Mouse (Mus musculus): ENCODE results near the gene Pdxk.
A peak's percentile ranks its signal among the peaks of the same experiment; 100 is the strongest.

Pdxk gene

DNA sequence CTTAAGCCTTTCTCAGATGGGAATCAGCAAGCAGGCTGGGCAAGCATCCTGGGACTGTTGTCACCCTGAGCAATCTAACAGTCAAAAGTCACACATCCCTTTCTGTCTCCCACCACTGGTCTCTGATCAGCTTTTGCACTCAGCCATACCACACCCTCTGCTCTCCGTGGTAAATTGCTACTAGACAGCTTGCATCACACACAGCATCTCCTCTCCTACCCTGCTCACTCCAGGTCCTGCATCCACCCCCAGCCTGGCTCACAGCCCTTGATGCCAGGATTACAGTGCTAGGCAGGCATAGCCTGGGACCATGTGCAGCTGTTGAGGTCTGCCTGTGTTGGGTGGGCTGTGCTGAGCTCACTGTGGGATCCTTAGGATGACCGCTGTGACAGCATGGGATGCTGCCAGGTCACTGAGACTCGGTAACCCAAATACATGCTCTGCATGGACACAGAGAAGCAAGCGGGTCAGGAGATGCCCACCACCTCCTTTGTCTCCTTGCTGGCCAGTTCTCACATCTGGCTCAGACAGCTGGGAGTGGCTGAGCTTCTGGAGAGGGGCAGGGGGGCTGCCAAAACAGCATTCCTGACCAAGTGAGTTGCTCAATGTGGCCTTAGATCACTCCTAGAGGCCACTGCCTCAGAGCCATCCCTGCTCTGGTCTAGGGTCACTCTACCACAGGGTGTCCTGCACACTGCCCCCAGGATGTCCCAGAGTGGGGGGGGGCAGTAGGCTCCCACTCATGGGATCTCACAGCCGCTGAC lies 6.2 kb downstream of the Pdxk start:
- peak; percentile 72 for DNase-seq (ENCODE audit: low spot score)

DNA sequence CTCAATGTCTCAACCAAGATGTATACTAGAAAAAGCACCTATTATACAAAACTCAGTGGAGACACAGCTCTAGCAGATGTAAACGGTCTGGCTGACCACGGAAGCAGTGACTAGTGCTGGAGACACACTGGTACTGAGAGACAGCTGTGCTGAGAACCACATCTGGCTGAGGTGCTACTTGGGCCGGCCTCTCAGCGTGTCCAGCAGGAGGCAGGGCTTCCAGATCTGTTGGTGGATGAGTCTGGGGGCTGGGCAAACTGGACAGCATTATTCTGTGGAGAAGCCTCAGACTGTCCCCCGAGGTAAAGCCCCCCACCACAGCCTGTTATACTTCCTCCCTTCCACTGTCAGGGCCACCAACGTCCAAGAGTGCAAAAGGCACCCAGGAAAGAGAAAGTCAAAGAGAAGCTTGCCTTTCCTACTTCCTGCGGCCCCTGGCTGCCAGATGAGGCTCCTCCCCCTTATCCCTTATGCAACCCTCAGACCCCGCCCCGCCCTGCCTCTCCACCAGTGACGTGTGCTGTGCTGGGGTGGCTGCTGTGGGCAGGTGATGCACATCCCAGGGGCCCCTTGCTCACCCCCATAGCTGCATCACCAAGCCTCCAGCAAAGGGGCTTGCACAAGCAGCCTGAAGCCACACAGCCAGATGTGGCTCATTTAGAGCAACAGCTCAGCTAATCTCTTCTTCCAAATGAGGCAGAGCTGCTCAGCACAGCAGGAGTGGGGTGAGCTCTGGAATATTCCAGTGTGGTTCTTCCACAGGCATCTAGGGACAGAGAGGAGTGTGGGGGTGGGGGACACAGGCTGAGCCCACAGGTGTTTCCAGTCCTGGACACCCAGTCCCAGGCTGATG lies 7.1 kb downstream of the Pdxk start:
- DNase-seq (ENCODE audit: low spot score): peak; percentile 81

DNA sequence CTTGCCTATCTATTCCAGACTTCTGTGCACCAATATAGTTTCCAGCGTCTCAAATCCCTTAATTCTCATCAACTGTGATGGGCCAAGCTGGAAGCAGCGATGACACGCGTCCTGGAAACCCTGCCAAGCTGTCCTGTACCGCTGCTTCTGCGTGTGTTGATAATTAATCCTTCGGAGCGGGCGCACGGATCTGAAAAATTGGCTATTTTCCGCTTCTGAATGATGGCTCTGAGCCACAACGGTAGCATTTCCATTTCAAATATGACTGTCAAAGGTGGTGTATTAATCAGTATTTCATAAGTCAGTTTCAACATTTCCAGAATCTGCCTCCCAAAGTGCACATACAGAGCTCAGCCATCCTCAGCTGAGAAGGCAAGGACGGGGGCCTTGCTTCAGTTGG lies 8.1 kb downstream of the Pdxk start:
- DNase-seq (ENCODE audit: low spot score): no peak

DNA sequence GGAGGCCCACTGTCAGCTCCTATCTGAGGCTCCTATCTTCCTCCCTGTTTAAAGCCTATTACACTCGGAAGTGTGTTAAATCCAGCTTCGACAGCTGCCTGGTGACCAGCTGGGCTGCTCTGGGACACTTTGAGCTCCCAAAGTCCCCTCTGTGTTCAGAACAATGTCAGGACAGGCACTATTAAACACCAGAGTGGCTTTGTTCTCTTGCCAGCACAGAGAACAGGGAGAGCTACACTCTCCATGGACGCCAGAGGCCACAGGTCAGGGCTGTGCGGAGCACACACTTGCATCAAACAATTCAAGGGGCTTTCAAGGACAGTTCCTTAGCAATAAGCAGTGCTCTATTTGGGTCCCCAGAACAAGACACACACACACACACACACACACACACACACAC lies 12.1 kb downstream of the Pdxk start:
- no peak for DNase-seq (ENCODE audit: low spot score)

DNA sequence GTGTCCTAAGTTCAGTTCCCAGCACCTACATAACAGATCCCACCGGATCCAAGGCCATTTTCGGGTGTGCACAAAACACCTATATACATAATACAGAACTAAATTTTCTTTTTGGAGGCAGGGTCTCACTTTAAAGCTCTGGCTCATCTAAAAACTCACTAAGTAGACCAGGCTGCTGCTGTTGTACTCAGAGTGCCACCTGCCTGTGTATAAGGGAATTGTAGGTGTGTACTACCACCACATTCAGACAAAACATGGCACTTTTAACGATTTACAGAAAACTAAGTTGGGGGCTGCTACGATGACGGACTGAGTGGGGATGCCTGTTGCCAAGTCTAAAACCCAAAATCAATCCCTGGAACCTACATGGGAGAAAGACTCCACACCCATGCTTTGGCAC lies 14.0 kb downstream of the Pdxk start:
- DNase-seq (ENCODE audit: low spot score): no peak

DNA sequence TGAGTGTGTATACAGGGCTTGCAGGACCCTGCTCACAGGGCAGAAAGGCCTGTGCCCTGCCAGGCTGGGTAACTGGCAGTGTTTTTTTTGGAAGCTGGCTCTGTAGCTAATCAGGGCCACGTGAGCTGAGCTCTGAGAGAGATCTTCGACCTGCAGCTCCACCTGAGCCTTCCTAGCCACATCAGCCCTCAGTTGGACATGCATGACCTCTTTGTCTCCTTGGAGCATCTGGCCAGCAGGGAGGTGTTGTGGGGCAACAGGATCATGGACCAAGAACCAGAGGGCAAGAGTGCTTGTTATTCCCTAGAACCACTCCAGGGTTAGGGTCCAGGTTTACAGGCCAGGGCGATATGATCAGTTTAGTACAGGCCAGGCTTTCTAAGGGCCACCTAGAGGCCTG lies 17.4 kb downstream of the Pdxk start:
- no peak for DNase-seq (ENCODE audit: low spot score)

DNA sequence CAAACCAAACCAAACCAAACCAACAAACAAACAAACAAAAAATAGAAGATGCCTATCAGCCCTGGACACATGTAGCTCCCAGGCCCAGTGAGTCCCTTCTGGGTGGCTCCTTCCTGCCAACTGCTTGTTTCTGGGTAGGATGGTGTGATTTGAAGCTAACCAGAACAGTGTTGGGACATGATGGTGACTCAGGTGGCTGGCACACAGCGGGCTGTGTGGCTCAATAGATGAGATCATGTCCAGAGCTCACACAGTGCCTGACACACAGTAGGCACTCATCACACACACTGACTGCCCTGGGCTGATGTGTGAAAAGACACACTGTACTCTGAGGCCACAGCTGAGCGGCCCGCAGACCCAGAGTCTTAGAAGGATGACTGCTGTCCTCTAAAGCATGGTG lies 18.6 kb downstream of the Pdxk start:
- no peak for DNase-seq (ENCODE audit: low spot score)

DNA sequence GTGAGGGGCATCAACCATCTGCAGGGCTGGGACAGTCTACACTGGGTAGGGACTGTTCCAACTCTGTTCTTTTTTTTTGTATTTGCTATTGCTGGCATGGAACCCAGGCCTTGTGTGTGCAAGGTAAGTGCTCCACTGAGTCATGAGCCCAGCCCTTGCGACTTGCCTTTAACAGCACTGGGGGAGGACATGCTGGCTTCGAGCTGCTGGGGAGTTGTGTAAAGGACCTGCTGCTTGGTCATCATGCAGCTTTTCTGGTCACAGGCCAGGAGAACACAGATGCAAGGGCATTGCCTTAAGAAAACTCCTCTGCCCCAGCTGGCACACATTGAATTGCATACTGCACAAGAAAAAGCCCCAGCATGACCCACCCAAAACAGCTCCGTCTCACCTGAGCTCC lies 22.5 kb downstream of the Pdxk start:
- DNase-seq (ENCODE audit: low spot score): no peak

DNA sequence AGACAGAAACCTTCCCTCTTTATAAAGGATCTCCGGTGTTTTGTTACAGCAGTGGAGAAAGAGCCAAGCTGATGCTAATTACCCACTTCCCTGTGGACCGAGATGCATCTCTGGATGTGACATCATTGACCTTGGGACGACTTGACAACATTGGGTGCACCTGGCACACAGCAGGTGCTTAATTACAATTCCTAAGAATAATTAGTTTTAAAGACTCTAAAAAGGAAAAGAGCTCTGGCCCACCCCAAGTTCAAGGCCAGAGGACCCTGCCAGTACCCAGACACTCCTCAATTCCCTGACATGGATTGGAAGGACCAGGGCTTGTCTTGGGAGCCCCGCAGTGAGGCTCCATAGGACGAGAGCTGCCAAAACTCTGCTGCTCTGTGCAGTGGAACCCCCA lies 23.2 kb downstream of the Pdxk start:
- DNase-seq (ENCODE audit: low spot score): no peak

DNA sequence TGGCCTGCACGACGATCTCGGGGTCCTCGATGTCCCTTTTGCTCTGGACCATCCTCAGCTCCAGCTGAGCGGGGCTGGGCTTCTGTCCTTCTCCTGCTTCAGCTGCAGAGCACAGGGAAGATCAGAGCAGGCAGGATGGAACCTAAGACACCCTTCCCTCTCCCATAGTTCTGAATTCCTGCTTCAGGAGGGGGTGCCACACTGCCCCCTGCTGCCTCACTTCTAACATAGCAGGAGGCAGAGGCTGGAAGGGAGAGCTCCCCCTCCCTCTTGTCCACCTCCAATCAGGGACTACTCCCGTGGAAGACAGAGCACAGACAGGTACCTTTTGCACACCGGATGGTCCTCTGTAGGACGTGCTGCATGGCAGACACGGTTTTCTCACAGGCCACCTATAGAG lies 24.0 kb downstream of the Pdxk start:
- DNase-seq (ENCODE audit: low spot score): no peak

DNA sequence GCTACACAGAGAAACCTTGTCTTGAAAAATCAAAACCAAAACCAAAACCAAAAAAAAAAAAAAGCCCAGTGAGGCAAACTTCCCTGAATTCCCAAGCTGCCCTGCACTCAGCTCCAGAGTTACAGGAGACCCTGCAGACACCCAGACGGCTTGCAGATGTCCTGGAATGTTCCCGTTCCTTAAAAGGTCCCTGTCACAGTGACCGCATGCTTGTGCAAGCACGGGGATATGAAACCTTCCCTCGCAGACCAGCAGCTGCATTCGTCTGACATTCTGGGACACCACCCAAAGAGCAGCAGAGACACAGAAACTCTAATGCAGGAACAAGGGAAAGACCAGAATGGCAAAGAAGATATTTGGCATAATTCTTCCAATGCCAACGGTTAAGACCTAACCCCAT lies 24.8 kb downstream of the Pdxk start:
- DNase-seq (ENCODE audit: low spot score): no peak

DNA sequence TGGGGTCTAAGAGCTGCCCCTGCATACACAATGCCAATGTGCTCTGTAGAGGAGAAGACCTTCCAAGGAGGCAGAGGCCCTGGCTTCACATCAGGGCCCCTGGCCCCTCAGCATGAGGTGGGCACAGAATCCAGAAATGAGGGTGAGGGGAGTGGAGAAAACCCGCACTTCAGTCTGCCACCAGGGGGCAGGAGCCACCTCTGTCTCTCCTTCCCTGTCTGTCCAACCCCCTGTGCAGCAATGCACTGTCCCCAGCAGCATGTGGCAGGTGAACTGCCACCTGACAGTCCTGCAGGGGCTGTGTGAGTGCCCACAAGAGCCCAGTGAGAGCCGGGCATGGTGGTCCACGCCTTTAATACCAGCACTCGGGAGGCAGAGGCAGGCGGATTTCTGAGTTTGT lies 25.2 kb downstream of the Pdxk start:
- DNase-seq (ENCODE audit: low spot score): no peak

DNA sequence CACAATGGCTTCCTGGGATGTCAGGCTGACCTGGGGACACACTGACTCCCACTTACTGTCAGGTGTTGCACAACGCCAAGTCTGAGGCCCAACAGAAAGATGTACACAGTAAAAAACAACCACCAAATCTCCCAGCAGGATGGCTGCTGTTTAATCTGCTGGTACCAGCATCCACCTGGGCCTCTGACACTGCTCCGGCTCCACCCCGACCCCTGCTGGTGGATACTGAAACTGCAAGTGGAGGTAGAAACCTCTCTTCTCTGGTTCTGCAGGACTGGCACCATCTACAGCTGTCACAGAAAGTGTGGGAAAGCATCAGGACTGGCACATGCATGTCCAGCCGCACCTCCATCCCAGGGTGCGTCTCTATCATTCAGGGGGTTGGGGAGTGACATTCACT lies 26.7 kb downstream of the Pdxk start:
- DNase-seq (ENCODE audit: low spot score): peak; percentile 85

DNA sequence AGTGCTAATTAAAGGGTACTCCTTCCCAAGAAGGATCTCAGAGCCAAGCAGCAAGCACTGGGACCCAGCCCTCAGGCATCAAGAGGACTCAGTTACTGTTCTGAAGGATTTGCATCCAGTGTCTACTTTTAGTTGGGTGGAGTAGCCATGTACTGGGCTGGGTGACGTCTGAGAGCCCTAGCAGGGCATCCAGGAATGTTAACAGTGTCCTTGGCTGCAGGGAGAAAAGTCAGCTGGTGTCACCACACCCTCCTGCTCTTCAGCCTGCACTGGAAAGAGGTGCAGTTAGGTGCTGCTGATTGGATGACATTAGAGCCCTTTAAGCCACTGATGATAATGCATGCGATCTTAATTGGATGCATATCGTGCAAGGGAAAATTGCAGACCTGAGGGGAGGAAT lies 31.9 kb downstream of the Pdxk start:
- DNase-seq (ENCODE audit: low spot score): no peak

DNA sequence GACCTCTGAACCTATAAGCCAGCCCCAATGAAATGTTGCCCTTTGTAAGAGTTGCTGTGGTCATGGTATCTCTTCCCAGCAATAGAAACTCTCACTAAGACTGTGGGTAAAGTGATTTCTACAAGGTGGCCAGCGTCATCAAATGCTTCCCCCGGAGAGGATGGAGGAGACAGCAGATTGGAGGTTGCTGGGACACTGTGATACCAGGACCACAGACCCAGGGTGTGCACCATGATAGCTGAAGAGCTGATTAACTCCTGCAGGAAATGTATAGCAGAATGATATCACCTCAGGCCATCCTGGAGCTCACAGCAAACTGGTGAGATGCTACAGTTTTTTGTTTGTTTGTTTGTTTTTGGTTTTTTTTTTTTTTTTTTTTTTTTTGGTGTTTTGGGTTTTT lies 35.0 kb downstream of the Pdxk start:
- no peak for DNase-seq (ENCODE audit: low spot score)

DNA sequence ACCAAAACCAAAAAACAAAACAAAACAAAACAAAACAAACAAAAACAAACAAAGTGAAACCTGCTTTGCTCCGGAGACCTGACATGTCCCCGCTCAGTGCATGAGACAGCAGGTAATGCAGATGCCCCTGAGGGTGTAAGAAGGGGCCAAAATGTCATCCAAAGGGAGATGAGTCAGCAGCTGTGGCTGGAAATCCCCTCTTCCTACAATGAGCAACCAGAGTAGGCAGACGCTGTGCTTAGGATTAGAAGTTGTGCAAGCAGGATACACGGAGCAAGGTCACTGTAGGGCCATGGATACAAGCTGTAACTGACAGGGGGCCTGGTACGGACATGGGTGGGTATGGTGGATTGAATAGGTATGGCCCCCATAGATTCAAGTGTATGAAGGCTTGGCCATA lies 35.6 kb downstream of the Pdxk start:
- DNase-seq (ENCODE audit: low spot score): no peak

DNA sequence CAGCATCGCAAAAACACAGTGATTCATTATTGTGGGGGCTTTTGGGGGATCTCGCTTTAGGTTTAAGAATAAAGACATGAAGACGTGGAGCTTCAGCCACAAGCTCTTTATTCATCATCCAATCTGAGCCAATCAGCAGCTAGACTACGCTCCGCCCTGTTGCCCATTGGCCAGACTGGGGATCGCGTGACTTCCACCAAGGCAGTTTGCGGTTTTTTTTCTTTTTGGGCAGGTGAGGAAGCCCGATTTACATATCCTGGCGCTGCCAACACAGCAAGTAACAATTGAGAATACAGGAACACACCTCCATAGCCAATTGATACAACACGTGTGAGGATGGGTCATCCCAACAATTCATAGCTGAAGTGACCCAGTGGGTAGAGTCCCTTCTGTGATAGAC lies 36.7 kb downstream of the Pdxk start:
- no peak for DNase-seq (ENCODE audit: low spot score)

DNA sequence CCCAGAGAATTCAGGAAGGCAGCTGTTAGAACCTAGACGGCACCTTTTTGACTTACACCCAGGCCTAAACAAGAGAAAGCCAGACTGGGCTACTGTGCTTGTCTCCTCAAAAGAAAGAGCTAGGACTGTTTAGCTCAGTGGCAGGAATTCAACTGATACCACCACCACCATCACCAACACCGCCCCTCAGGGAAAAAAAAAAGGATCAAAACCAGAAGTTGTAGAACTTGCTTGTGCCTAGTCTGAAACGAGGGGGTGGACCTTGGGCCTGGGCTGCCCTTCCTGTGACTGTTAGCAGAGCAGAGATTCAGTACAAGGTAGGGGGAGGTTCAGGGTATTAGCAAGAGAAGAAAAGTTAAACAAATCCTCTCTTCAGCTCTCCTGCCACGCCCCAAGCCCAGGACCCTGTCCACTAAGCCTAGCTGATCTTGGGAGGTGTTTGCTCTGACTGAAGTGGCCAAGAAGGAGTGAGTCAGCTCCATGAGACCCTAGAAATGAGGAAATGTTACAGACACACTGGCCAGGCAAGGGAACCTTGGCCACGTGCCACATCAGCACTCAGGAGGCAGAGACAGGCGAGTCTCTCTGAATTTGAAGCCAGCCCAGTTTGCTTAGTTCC lies 38.5 kb downstream of the Pdxk start:
- peak; percentile 71 for DNase-seq (ENCODE audit: low spot score)

DNA sequence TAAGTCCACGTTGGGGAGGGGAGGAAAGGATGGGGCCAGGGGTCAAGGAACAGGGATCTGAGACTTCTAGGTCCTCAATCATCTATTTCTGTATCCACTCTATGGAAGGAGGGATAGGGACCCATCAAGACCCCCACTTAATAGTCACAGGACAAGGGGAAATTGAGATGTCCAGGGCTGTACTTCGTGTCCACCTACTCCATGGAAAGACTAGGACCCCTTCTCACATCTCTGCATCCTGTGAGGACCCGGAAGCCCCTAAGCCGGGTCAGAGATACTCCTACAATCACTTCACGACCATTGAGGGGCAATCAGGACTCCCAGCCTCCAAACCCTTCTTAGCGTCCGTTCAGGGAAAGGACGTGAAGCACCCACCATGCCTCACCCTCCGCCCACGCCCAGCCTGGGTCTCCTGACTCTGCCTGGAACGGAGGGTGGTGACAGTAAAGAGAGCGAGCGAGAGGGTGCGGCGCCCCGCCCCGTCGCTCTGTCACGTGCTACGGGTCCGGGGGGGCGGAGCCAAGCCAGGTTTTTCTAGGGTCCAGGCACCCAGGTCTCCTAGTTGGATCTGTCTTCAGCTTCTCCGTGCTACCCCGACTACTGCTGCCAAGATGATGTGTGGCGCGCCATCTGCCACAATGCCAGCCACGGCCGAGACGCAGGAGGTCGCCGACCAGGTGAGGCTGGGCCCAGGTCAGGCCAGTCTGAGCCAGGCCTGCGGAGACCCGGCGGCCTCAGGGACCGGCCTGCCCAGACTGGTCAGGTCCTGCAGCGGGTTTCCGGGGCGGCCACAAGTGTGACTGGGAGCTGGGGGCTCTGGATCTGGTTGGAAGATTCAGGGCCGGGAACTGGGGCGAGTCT lies 39.4 kb downstream of the Pdxk start, which contains the start of gene Cstb:
TSS of gene Cstb (plus strand) at position 489 of the 861 bp plus-strand sequence.
- peak; percentile 95 for DNase-seq (ENCODE audit: low spot score)

DNA sequence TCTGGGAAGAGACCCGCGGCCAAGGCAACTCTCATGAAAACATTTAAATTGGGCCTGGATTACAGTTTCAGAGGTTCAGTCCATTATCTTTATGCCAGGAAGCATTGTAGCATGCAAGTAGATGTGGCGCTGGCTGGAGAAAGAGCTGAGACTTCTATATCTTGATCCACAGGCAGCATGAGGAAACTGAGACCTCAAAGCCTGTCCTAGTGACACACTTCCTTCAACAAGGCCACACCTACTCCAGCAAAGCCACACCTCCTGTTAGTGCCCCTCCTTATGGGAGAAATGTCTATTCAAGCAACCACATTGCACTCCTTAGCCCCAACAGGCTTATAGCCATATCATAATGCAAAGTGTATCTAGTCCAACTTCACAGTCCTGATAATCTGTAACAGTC lies 42.2 kb downstream of the Pdxk start:
- no peak for DNase-seq (ENCODE audit: low spot score)

DNA sequence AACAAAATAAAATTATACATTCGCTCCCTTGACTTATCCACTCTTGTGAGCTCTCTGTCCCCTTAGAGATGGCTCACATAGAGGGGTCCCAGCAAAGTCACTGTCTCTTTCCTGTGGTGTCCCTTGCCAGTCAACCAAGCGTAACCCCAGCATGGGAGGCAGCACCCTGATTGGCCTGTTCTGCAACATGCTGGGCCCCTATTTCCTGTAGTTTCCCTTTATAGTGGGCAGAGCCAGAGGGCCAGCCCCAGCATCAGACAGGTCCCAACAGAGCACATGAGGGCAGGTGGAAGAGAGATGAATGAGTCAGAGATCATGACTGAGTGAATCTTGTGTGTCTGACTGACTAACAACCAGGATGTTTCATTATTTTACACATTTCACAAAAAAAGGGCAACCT lies 43.8 kb downstream of the Pdxk start:
- DNase-seq (ENCODE audit: low spot score): no peak

DNA sequence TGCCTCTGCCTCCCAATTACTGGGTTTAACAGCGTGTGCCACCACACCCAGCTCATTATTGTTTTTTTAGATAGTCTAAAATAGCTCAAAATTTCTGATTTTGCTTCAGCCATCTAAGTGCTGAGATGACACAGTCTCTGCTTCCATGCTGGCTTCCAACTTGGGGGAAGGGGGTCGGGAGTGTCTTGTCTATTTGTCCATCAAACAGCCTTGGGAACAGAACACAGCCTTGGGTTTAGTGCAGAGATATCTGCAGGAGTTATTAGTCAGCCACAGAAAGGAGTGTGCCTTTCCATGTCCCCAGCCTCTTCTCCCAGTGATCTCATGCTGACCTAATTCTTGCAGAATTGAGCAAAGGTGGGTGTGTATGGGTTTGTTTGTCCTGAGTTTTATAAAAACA lies 46.0 kb downstream of the Pdxk start:
- no peak for DNase-seq (ENCODE audit: low spot score)

Measured in MN1 (cell line).